Mouse (Mus musculus) lung, embryonic 16.5 days (tissue): Measurements from ENCODE around the gene Castor1. TPM values are rescaled to one million over a fixed set of nuclear protein-coding genes. Genes with fewer than 3 reads are reported as not detected.

Experiments
- ATAC-seq: fragments of 200-750 bp; cut with Nextera tagmentation; 2 replicates; pipeline ENCODE4 v1.8.0; 2017; ENCODE audit warnings: low read depth, mild to moderate bottlenecking, moderate library complexity
- H3K27ac ChIP-seq: fragments of 300-500 bp; sonication (generic); 2 replicates; pipeline ENCODE4 v1.5.1; 2014; ENCODE audit warnings: mild to moderate bottlenecking, control low read depth, low read length
- H3K27me3 ChIP-seq: fragments of 300-500 bp; sonication (generic); 2 replicates; pipeline ENCODE4 v1.6.1; 2014; ENCODE audit warnings: low read depth, low read length, mixed read lengths; ENCODE audit not compliant: control insufficient read depth, insufficient read depth
- H3K36me3 ChIP-seq: fragments of 300-500 bp; sonication (generic); 2 replicates; pipeline ENCODE4 v1.6.1; 2014; ENCODE audit warnings: low read length; ENCODE audit not compliant: control insufficient read depth, insufficient read depth
- H3K4me1 ChIP-seq: fragments of 300-500 bp; sonication (generic); replicated peaks from 2 replicates; pipeline ENCODE4 v1.6.1; 2014; ENCODE audit warnings: low read length, mixed read lengths; ENCODE audit not compliant: control insufficient read depth, insufficient read depth
- H3K4me2 ChIP-seq: fragments of 300-500 bp; sonication (generic); 2 replicates; pipeline ENCODE4 v1.6.1; 2014; ENCODE audit warnings: low read depth, low read length, control low read depth
- H3K4me3 ChIP-seq: fragments of 300-500 bp; sonication (generic); 2 replicates; pipeline ENCODE4 v1.5.1; 2014; ENCODE audit warnings: mild to moderate bottlenecking, low read length, control low read depth
- H3K9ac ChIP-seq: fragments of 300-500 bp; sonication (generic); 2 replicates; pipeline ENCODE4 v1.6.1; 2014; ENCODE audit warnings: low read length, control low read depth
- H3K9me3 ChIP-seq: fragments of 300-500 bp; sonication (generic); 2 replicates; pipeline ENCODE4 v1.6.1; 2016; ENCODE audit warnings: low read length; ENCODE audit not compliant: control insufficient read depth
- whole genome bisulfite sequencing: fragments of 180-500 bp; shearing (Covaris S2); extraction: QIAGEN DNeasy Blood & Tissue Kit; methylation state at CpG from one replicate; pipeline ENCODE4 v1.1.7; 2014; 5-methylcytosine and 5-hydroxymethylcytosine counted together
- polyA plus RNA-seq: library from polyadenylated mRNA; unstranded; fragments of >200 nt; fragmentation: Nextera tagmentation; extraction: Ambion mirVana; gene quantifications from 2 replicates; pipeline ENCODE4 v1.2.1, GENCODE M21; 2015

Gene Castor1
- polyA plus RNA-seq, 1 experiment from 2014 or later, result 6.5 TPM

- H3K27ac ChIP-seq, result no peak overlapping the region
Observed at GRCm38 (mm10) chr11:4214572-4214971, 3.5 kb upstream of the Castor1 start.

DNA sequence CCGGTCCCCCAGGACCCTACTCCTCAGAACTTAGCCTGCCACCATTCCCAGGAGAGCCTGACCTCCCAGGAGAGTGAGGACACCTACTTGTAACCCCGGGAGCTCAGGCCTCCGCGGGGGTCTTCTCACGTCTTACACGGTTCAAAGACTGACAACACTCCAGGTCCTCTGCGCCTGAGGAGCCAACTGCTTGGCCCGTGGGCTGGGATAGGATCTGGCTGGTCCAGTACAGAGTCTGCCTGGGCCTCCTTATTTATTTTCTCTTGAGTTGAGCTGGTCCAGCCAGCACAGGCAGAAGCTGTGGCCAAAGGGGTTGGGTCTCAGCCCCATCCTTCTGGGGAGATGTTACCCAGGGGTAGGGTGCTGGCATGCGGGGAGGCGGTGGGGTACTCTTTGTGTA, 3.0 kb upstream of the Castor1 start:
- ATAC-seq, result no peak

More at GRCm38 (mm10) chr11:4214572-4214971, 3.5 kb upstream of the Castor1 start:
- H3K4me3 ChIP-seq, result no peak overlapping the region
- no peaks in the 10 kb centered on the region for H3K27me3 ChIP-seq
- H3K9ac ChIP-seq, result no peak overlapping the region
- ATAC-seq, result no peak
- H3K4me1 ChIP-seq, result peaks cover 8% of the 10 kb centered on the region
- 92% methylated on average over 14 of the region's 14 CpGs for WGBS
- no peaks in the 10 kb centered on the region for H3K9me3 ChIP-seq
- no peak overlapping the region for H3K4me2 ChIP-seq
- H3K36me3 ChIP-seq, result peaks cover 5% of the 10 kb centered on the region; the same call in 1 of the 2 replicates

DNA sequence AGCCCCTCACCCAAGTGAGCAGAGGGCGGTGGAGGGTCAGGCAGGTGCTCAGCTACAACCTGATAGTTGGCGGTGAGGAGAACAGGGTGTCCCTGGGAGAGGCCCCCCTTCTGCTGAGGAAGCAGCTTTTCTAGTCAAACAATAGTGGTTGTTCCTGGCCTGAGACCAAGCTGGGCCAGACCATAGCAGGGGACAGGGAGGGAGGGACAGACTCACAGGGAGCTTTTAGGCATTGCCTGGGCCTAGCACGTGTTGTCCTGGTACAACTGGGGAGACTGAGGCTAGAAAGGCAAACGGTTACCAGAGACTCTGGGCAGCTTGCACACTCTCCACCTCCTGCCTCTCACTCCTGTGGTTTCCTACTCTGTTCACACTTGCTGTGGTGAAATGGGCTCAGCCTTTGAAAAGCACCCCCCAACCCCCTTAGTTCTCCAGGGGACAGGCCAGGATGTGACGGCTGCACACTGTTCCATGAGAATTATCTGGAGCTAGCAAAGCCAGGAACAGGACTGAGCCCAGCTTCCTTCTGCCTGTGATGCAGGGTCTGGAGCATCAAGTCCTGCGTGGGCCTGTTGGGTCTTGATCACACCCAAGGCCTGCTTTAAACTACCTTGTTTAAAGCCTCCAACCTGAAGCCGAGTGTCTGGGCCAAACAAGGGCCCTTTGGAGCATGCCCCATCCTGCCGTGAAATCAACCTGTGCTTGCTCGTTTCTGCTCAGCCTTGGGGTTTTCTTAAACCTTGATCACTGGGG, 1.6 kb upstream of the Castor1 start:
- H3K4me2 ChIP-seq, result no peak overlapping the region
- H3K36me3 ChIP-seq, result peaks cover 4% of the 10 kb centered on the region; the same call in 1 of the 2 replicates
- H3K27me3 ChIP-seq, result no peaks in the 10 kb centered on the region
- H3K4me3 ChIP-seq, result no peak overlapping the region
- H3K9ac ChIP-seq, result no peak overlapping the region
- no peaks in the 10 kb centered on the region for H3K9me3 ChIP-seq
- peaks cover 8% of the 10 kb centered on the region for H3K4me1 ChIP-seq
- 73% methylated on average over 9 of the region's 9 CpGs for WGBS
- peak overlapping the region; percentile 68 for H3K27ac ChIP-seq
- ATAC-seq, result peak; percentile 30; the same call in 1 of the 2 replicates

More for the DNA sequence above, 3.0 kb upstream of the Castor1 start:
- no peak overlapping the region for H3K4me3 ChIP-seq
- H3K27ac ChIP-seq, result no peak overlapping the region
- H3K36me3 ChIP-seq, result peaks cover 5% of the 10 kb centered on the region; the same call in 1 of the 2 replicates
- WGBS, result 76% methylated on average over 10 of the region's 10 CpGs
- H3K4me1 ChIP-seq, result peaks cover 8% of the 10 kb centered on the region
- no peak overlapping the region for H3K9ac ChIP-seq
- no peak overlapping the region for H3K4me2 ChIP-seq
- H3K27me3 ChIP-seq, result no peaks in the 10 kb centered on the region
- H3K9me3 ChIP-seq, result no peaks in the 10 kb centered on the region

- no peak for ATAC-seq
- whole genome bisulfite sequencing, result 8% methylated on average over 6 of the region's 6 CpGs
- H3K4me3 ChIP-seq, result peak overlapping the region; percentile 60
- peak overlapping the region; percentile 68 for H3K9ac ChIP-seq
- H3K9me3 ChIP-seq, result no peaks in the 10 kb centered on the region
- H3K4me2 ChIP-seq, result peak overlapping the region; percentile 98
- H3K27ac ChIP-seq, result no peak overlapping the region
- H3K27me3 ChIP-seq, result no peaks in the 10 kb centered on the region
- no peaks in the 10 kb centered on the region for H3K36me3 ChIP-seq
- H3K4me1 ChIP-seq, result peaks cover 8% of the 10 kb centered on the region
Observed at GRCm38 (mm10) chr11:4218637-4219036, 612 bp downstream of the Castor1 start.

- H3K27me3 ChIP-seq, result no peaks in the 10 kb centered on the region
- H3K4me1 ChIP-seq, result peaks cover 8% of the 10 kb centered on the region
- H3K36me3 ChIP-seq, result no peaks in the 10 kb centered on the region
- ATAC-seq, result peak; percentile 16; the same call in 1 of the 2 replicates
- WGBS, result 12% methylated on average over 2 of the region's 2 CpGs
- 0 out of 2 replicates have a peak overlapping the region, but pooled peaks have one; percentile 40 for H3K9ac ChIP-seq
- H3K4me2 ChIP-seq, result no peak overlapping the region
- no peaks in the 10 kb centered on the region for H3K9me3 ChIP-seq
- H3K4me3 ChIP-seq, result no peak overlapping the region
- H3K27ac ChIP-seq, result no peak overlapping the region
Observed at GRCm38 (mm10) chr11:4219317-4219751, 1.3 kb downstream of the Castor1 start.

DNA sequence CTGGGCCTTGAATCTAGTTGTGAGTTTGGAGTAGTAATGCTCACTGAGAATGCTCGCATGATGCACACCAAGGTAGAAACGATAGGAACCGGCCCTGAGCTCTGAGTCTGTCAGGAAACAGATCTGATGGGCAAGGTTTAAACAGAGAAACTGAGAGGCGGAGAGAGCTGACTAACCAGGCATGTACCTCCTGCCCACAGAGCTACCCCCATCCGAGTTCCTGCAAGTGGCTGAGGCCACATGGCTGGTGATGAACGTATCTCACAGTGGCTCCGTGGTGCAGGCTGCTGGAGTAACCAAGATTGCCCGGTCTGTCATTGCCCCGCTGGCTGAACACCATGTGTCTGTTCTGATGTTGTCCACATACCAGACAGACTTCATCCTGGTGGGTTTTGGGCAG, 1.9 kb downstream of the Castor1 start:
- H3K27me3 ChIP-seq, result no peaks in the 10 kb centered on the region
- no peak for ATAC-seq
- no peak overlapping the region for H3K4me2 ChIP-seq
- no peak overlapping the region for H3K27ac ChIP-seq
- H3K9me3 ChIP-seq, result no peaks in the 10 kb centered on the region
- 59% methylated on average over 9 of the region's 9 CpGs for WGBS
- no peak overlapping the region for H3K4me3 ChIP-seq
- H3K36me3 ChIP-seq, result no peaks in the 10 kb centered on the region
- no peak overlapping the region for H3K9ac ChIP-seq
- peaks cover 8% of the 10 kb centered on the region for H3K4me1 ChIP-seq

DNA sequence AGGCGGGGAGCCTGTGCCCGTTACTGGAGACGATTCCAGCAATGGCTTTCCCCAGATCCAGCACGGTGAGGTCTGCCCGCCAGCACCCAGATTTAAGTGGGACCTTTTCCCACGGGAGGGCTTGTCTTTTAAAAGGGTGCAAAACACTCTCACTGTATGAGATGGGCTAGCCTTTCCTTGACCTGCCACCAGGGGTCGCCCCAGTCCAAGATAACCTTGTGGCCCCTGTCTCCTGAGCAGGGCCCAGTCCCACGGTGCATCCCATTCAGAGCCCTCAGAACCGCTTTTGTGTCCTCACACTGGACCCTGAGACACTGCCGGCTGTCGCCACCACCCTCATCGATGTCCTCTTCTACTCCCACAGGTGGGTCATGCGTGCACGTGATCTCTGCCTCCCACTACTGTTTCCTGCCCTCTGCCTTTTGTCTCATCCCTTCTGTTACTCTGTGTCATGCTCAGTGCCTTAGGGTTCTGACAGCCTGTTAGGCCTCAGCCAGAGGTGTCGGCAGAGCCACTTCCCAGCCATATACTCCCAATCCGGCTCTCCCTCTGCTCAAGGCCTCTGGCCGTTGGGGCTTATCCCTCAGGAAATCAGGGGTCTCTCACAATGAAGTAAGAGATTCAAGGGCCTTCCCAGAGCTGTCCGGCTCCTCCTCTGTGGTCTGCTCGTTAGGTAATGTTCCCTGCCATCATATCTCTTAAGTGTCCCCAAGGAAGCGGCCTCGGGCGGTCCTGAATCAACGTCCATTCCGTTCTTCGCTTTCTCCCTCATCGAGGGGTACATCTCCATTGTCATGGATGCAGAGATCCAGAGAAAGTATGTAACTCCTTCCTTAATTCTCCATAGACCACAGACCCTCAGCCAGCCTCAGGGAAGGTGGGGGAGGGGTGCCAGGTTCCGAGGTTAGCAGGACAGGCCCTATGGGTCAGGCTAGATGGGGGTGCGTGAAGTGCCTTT, 2.7 kb downstream of the Castor1 start:
- ATAC-seq, result no peak
- H3K27me3 ChIP-seq, result no peaks in the 10 kb centered on the region

GRCm38 (mm10) chr11:4222046-4222950, 4.3 kb downstream of the Castor1 start:
- H3K9ac ChIP-seq, result no peak overlapping the region
- WGBS, result 55% methylated on average over 17 of the region's 17 CpGs
- ATAC-seq, result no peak
- no peaks in the 10 kb centered on the region for H3K27me3 ChIP-seq
- H3K27ac ChIP-seq, result no peak overlapping the region
- H3K4me2 ChIP-seq, result no peak overlapping the region
- no peak overlapping the region for H3K4me3 ChIP-seq
- H3K36me3 ChIP-seq, result no peaks in the 10 kb centered on the region
- H3K9me3 ChIP-seq, result no peaks in the 10 kb centered on the region
- peaks cover 8% of the 10 kb centered on the region for H3K4me1 ChIP-seq

More for the DNA sequence above, 2.7 kb downstream of the Castor1 start:
- Histone ChIP-seq H3K9ac (no peak overlapping the region), H3K36me3 (no peaks in the 10 kb centered on the region), H3K27ac (no peak overlapping the region), H3K4me3 (no peak overlapping the region), H3K9me3 (no peaks in the 10 kb centered on the region), H3K4me2 (no peak overlapping the region), H3K4me1 (peaks cover 8% of the 10 kb centered on the region)
- 57% methylated on average over 28 of the region's 28 CpGs for WGBS
